Mouse (Mus musculus) lung, postnatal 0 days (tissue): Measurements from ENCODE around the gene Olfr2.

Source experiments
- CTCF ChIP-seq: IDR thresholded peaks from 2 replicates; pipeline ENCODE4 v1.5.1; 2016; ENCODE audit warnings: antibody characterized with exemption, mild to moderate bottlenecking
- EP300 ChIP-seq: IDR thresholded peaks from 2 replicates; pipeline ENCODE4 v1.6.1; 2016; ENCODE audit warnings: antibody characterized with exemption, mild to moderate bottlenecking, control low read depth

DNA sequence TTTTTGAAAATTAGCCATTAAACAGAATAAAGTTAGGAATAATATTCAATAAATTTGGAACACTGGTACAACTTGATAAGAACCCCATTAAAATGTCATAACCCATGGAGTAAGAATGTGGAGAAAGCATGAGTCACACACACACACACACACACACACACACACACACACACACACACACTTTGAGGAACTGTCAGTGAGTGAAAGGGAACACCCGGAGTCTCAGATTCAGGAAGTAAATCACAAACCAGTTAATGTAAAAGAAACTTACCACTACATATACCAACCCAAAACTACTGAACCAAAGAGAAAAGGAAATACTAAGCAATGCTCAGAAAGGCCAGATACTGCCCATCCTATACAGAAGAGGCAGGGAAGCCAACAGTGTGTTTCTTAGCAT lies 38.5 kb upstream of the Olfr2 start:
- TF ChIP-seq EP300 (no peak), CTCF (no peak)
